Mouse (Mus musculus) embryonic facial prominence, embryonic 15.5 days (tissue): ENCODE measurements around the gene Insyn1. TPM values are rescaled to one million over a fixed set of nuclear protein-coding genes. Genes with fewer than 3 reads are reported as not detected.

ENCODE experiments used
- ATAC-seq: fragments of 200-750 bp; cut with Nextera tagmentation; 2 replicates; pipeline ENCODE4 v1.8.0; 2017; ENCODE audit warnings: low read depth, moderate TSS enrichment; ENCODE audit not compliant: insufficient number of reproducible peaks, low FRiP score, low TSS enrichment
- H3K27ac ChIP-seq: fragments of 300-500 bp; sonication (generic); replicated peaks from 2 replicates; pipeline ENCODE4 v1.5.1; 2015; ENCODE audit warnings: mild to moderate bottlenecking, inconsistent platforms
- H3K27me3 ChIP-seq: fragments of 300-500 bp; sonication (generic); 2 replicates; pipeline ENCODE4 v1.6.1; 2015; ENCODE audit warnings: inconsistent platforms
- H3K36me3 ChIP-seq: fragments of 300-500 bp; sonication (generic); 2 replicates; pipeline ENCODE4 v1.6.1; 2015; ENCODE audit warnings: mild to moderate bottlenecking, inconsistent platforms
- H3K4me1 ChIP-seq: fragments of 300-500 bp; sonication (generic); 2 replicates; pipeline ENCODE4 v1.6.1; 2015; ENCODE audit warnings: inconsistent platforms
- H3K4me2 ChIP-seq: fragments of 300-500 bp; sonication (generic); replicated peaks from 2 replicates; pipeline ENCODE4 v1.6.1; 2015; ENCODE audit warnings: mild to moderate bottlenecking, inconsistent platforms
- H3K4me3 ChIP-seq: fragments of 300-500 bp; sonication (generic); replicated peaks from 2 replicates; pipeline ENCODE4 v1.5.1; 2015; ENCODE audit warnings: mild to moderate bottlenecking, inconsistent platforms
- H3K9ac ChIP-seq: fragments of 300-500 bp; sonication (generic); 2 replicates; pipeline ENCODE4 v1.6.1; 2015; ENCODE audit warnings: inconsistent platforms
- H3K9me3 ChIP-seq: fragments of 300-500 bp; sonication (generic); replicated peaks from 2 replicates; pipeline ENCODE4 v1.6.1; 2016; ENCODE audit warnings: inconsistent platforms
- WGBS: fragments of 180-500 bp; shearing (Covaris S2); methylation state at CpG from one replicate; pipeline ENCODE4 v1.1.7; 2015; 5-methylcytosine and 5-hydroxymethylcytosine counted together
- polyA plus RNA-seq: library from polyadenylated mRNA; unstranded; fragments of >200 nt; fragmentation: Nextera tagmentation; extraction: Ambion mirVana; gene quantifications from 2 replicates; pipeline ENCODE4 v1.2.1, GENCODE M21; 2015

Gene Insyn1
- polyA plus RNA-seq, 1 experiment from 2014 or later = 4.6 TPM

DNA sequence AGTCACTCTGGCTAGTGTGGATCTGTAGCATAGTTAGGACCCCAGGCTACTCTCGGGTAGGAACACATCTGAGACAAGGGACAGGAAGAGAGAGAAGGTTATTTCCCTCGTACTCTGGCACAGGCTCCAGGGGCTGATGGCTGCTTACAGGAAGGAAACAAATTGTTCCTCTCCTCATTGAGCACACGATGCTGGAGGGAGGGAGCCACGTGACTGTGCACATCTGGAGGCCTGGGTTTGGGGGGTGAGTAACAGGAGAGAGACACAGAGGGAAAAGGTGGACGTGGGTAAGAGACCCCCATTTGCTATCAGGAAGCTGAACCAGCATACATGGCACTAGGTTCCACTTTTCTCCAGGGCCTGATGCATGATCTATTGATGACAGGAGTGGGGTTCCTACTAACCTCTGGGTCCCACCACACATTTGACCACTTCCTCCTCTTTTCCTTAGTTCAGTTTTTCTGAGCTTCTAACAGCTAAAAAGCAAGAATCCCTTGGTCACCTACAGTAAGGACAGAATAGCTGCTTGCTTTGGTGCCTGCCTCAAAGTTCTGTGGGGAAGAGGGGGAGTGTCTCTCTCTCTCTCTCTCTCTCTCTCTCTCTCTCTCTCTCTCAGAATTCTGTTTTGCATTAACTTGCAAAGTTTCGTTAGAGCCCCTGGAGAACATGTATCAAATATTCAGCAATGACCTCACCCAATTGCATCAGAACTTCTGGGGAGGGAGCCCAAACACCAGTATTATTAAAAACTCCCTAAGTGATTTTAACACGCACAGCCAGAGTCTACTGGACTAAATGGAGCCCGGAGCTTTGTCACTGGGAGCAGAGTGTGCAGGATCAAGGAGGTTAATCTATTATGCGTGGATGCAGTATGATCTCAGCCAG, 29.7 kb downstream of the Insyn1 start:
- Histone ChIP-seq H3K4me2 (no peak overlapping the region), H3K4me3 (no peak overlapping the region), H3K9ac (no peak overlapping the region), H3K36me3 (no peaks in the 10 kb centered on the region), H3K27ac (peak overlapping the region; percentile 34; the same call in 1 of the 2 replicates), H3K27me3 (no peaks in the 10 kb centered on the region), H3K9me3 (no peaks in the 10 kb centered on the region), H3K4me1 (peaks cover 25% of the 10 kb centered on the region)
- 21% methylated on average over 9 of the region's 9 CpGs for WGBS
- ATAC-seq = no peak

GRCm38 (mm10) chr9:58519953-58520352, 31.6 kb downstream of the Insyn1 start:
- WGBS = 76% methylated on average over 3 of the region's 3 CpGs
- ATAC-seq = no peak

DNA sequence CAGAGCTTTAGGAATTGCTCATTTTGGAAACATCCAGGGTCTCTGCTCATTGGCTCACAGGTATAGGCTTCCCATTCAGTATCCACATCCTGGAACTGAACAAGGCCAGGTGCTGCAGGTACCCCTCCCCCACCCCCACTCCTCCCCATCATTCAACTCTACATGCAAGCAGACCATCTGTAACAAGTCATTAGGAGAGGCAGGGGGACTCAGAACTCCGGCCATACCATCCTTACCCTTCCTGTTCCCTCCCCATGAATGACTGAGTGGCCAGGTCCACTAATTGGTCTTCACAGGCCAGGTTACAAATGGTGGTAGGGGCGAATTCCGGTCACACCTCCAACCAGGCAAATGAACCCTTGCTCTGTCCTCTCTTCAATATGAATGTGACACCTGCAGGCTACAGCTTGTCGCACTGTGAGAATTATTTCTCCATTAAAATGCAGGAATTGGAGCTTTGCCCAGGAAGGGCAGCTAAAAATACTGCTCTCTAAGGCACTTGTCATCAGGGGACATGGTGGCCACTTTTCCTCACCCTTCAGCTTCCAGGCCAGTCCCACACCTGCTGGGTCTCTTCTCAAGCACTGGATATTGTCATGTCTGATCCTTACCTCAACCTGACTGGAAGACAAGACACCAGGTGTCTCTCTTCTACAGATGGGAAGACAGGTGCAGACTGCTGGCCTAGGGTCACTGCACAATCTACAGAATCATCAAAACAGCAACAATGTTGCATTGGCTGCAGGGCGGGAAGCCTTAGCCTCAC, 32.6 kb downstream of the Insyn1 start:
- H3K4me2 ChIP-seq = no peak overlapping the region
- H3K36me3 ChIP-seq = peaks cover 11% of the 10 kb centered on the region; the same call in 1 of the 2 replicates
- no peak overlapping the region for H3K9ac ChIP-seq
- peaks cover 25% of the 10 kb centered on the region for H3K4me1 ChIP-seq
- H3K9me3 ChIP-seq = no peaks in the 10 kb centered on the region
- no peak overlapping the region for H3K4me3 ChIP-seq
- no peak overlapping the region for H3K27ac ChIP-seq
- ATAC-seq = no peak
- no peaks in the 10 kb centered on the region for H3K27me3 ChIP-seq
- WGBS = 70% methylated on average over 5 of the region's 5 CpGs

More at GRCm38 (mm10) chr9:58519953-58520352, 31.6 kb downstream of the Insyn1 start:
- H3K4me3 ChIP-seq = no peak overlapping the region
- 0 out of 2 replicates have a peak, but pooled peaks cover 2% of the 10 kb centered on the region for H3K36me3 ChIP-seq
- no peak overlapping the region for H3K9ac ChIP-seq
- H3K27ac ChIP-seq = no peak overlapping the region
- H3K4me2 ChIP-seq = no peak overlapping the region
- H3K4me1 ChIP-seq = peaks cover 25% of the 10 kb centered on the region
- no peaks in the 10 kb centered on the region for H3K9me3 ChIP-seq
- H3K27me3 ChIP-seq = no peaks in the 10 kb centered on the region

GRCm38 (mm10) chr9:58521883-58522423, 33.5 kb downstream of the Insyn1 start:
- Histone ChIP-seq H3K9ac (no peak overlapping the region), H3K36me3 (peaks cover 20% of the 10 kb centered on the region), H3K9me3 (no peaks in the 10 kb centered on the region), H3K4me1 (peaks cover 25% of the 10 kb centered on the region), H3K4me2 (no peak overlapping the region), H3K4me3 (no peak overlapping the region), H3K27me3 (no peaks in the 10 kb centered on the region), H3K27ac (no peak overlapping the region)
- 42% methylated on average over 4 of the region's 4 CpGs for WGBS
- ATAC-seq = peak; percentile 49; the same call in 1 of the 2 replicates

DNA sequence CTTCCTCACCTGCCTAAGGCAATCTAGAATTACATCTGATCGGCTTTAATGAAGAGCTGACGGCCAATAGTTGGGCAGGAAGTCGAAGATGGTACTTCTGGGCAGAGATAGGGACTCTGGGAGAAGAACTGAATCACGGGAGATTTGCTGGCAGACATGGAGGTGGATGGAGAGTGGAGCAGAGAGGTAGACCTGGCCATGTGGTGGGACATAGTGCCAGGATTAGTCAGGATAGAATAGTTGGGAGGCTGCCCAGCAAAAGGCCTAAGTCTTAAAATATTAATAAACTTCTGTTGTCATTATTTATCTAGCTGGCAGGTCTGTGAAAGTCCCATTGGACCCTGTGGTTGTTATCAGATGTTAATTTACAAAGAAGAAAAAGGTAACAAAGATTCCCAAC, 36.7 kb downstream of the Insyn1 start:
- Histone ChIP-seq H3K36me3 (peaks cover 46% of the 10 kb centered on the region), H3K27ac (no peak overlapping the region)

GRCm38 (mm10) chr9:58527841-58528240, 39.4 kb downstream of the Insyn1 start:
- 78% methylated on average over 4 of the region's 4 CpGs for WGBS
- H3K27ac ChIP-seq = no peak overlapping the region
- H3K9ac ChIP-seq = no peak overlapping the region
- no peak for ATAC-seq
- H3K4me2 ChIP-seq = no peak overlapping the region
- no peak overlapping the region for H3K4me3 ChIP-seq
- no peaks in the 10 kb centered on the region for H3K9me3 ChIP-seq
- no peaks in the 10 kb centered on the region for H3K27me3 ChIP-seq
- H3K36me3 ChIP-seq = peaks cover 61% of the 10 kb centered on the region
- H3K4me1 ChIP-seq = no peaks in the 10 kb centered on the region

More for the DNA sequence above, 36.7 kb downstream of the Insyn1 start:
- no peak overlapping the region for H3K9ac ChIP-seq
- no peak overlapping the region for H3K4me3 ChIP-seq
- 82% methylated on average over 4 of the region's 4 CpGs for WGBS
- no peak for ATAC-seq
- no peaks in the 10 kb centered on the region for H3K27me3 ChIP-seq
- H3K4me1 ChIP-seq = 0 out of 2 replicates have a peak, but pooled peaks cover 6% of the 10 kb centered on the region
- H3K4me2 ChIP-seq = no peak overlapping the region
- no peaks in the 10 kb centered on the region for H3K9me3 ChIP-seq

DNA sequence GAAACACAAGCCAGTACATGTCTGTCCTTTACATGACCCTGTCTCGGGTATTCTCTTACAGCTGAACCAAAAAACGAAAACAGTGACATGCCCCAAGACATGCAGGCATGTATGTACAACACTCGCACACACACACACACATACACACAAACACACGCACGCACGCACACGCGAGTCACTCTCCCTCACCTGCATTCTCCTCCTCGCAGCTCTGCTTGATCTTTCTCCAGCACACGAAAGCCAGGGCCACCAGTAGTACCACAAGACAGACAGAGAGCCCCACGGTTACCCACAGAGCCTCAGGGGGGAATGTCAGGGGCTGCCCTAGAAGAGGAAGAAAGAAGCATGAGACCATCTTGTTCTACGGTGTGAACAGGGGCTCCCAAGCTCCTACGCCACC, 42.0 kb downstream of the Insyn1 start:
- H3K27me3 ChIP-seq = no peaks in the 10 kb centered on the region
- H3K4me2 ChIP-seq = no peak overlapping the region
- H3K27ac ChIP-seq = no peak overlapping the region
- no peak overlapping the region for H3K9ac ChIP-seq
- ATAC-seq = no peak
- H3K4me3 ChIP-seq = no peak overlapping the region
- 76% methylated on average over 13 of the region's 13 CpGs for whole genome bisulfite sequencing
- no peaks in the 10 kb centered on the region for H3K9me3 ChIP-seq
- peaks cover 67% of the 10 kb centered on the region for H3K36me3 ChIP-seq
- H3K4me1 ChIP-seq = no peaks in the 10 kb centered on the region

GRCm38 (mm10) chr9:58532236-58532635, 43.8 kb downstream of the Insyn1 start:
- Histone ChIP-seq H3K4me1 (no peaks in the 10 kb centered on the region), H3K36me3 (peaks cover 60% of the 10 kb centered on the region), H3K4me2 (no peak overlapping the region), H3K9me3 (no peaks in the 10 kb centered on the region), H3K27ac (no peak overlapping the region), H3K4me3 (no peak overlapping the region), H3K9ac (no peak overlapping the region), H3K27me3 (no peaks in the 10 kb centered on the region)
- WGBS = 83% methylated on average over 4 of the region's 4 CpGs
- no peak for ATAC-seq

- H3K27ac ChIP-seq = no peak overlapping the region
Observed at GRCm38 (mm10) chr9:58533322-58533721, 44.9 kb downstream of the Insyn1 start.

GRCm38 (mm10) chr9:58534766-58535165, 46.4 kb downstream of the Insyn1 start:
- 48% methylated on average over 1 of the region's 1 CpGs for WGBS
- H3K27me3 ChIP-seq = no peaks in the 10 kb centered on the region
- ATAC-seq = no peak
- peaks cover 56% of the 10 kb centered on the region for H3K36me3 ChIP-seq
- no peak overlapping the region for H3K9ac ChIP-seq
- H3K4me1 ChIP-seq = no peaks in the 10 kb centered on the region
- H3K9me3 ChIP-seq = no peaks in the 10 kb centered on the region
- H3K27ac ChIP-seq = no peak overlapping the region
- H3K4me3 ChIP-seq = no peak overlapping the region
- no peak overlapping the region for H3K4me2 ChIP-seq

More at GRCm38 (mm10) chr9:58533322-58533721, 44.9 kb downstream of the Insyn1 start:
- no peaks in the 10 kb centered on the region for H3K9me3 ChIP-seq
- ATAC-seq = no peak
- no peaks in the 10 kb centered on the region for H3K27me3 ChIP-seq
- 85% methylated on average over 6 of the region's 6 CpGs for WGBS
- peaks cover 59% of the 10 kb centered on the region for H3K36me3 ChIP-seq
- no peak overlapping the region for H3K9ac ChIP-seq
- H3K4me3 ChIP-seq = no peak overlapping the region
- H3K4me1 ChIP-seq = no peaks in the 10 kb centered on the region
- no peak overlapping the region for H3K4me2 ChIP-seq
